Mouse (Mus musculus) testis, adult 2 months (tissue): ENCODE measurements around the gene Igf2bp1.

Source experiments
- CTCF ChIP-seq: fragments of 200-500 bp; IDR thresholded peaks from 2 replicates; pipeline ENCODE4 v1.5.1; 2012; ENCODE audit warnings: low read depth, mild to moderate bottlenecking, inconsistent platforms, low read length, moderate library complexity; ENCODE audit not compliant: control insufficient read depth, insufficient read depth, insufficient replicate concordance
- POLR2A ChIP-seq: fragments of 200-500 bp; IDR thresholded peaks from 2 replicates; pipeline ENCODE4 v1.6.1; 2012; ENCODE audit warnings: low read depth, mild to moderate bottlenecking, inconsistent platforms, low read length, moderate library complexity; ENCODE audit not compliant: control insufficient read depth

DNA sequence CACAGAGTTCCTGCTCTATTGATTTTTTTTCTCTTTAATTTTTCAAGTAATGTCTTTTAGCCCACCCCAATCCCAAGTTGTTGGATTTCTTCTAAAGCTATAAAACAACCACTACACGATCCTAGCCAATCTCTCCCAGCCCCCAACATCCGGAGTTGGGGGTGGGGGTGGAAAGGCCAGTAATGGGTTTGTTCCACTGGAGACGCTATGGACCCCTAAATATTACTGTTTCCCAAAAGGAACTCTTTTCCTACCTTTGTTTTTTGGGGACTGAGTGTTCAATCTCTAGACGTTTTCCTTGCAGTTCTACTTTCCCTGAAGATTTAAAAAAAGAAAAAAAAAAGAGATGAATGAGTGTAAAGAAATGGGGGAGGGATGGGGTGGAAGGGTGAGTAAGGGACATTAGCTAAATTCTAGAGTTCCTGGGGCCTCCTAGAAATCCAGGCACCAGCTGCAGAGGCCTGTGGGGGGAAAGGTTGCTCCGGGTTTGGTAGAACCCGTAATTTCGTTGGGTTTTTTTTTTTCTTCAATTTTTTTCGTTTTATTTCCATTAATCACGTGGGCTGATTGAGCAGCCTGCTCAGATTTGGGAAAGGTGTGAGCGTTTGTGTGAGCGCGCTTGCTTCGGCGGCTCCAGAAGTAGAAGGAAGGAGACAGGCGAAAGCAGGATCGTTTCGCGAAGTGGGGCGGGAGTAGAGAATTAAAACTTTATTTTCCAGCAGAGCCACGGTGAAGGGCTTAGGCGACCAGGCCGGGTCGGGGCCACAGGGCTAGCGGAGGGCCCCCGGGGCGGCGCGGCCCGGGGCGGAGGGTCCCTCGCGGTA, 1.6 kb downstream of the Igf2bp1 start:
- no peak for TF ChIP-seq CTCF
- TF ChIP-seq POLR2A: no peak
